Mouse (Mus musculus): ENCODE measurements around the gene Gm26965. TPM values are rescaled to one million over a fixed set of nuclear protein-coding genes. Genes with fewer than 3 reads are reported as not detected.

The Gm26965 gene
- not detected in 2 replicates for polyA plus RNA-seq (2014; fragmentation: Nextera tagmentation; extraction: Ambion mirVana)

GRCm38 (mm10) chr13:67525753-67526410, at the start of gene Gm26965, which contains the start of gene Zfp87:
Gm26965 (minus strand) TSS chr13:67526151.
Zfp87 (minus strand) TSS chr13:67526177.
- Histone ChIP-seq H3K27me3 (replicated peaks; ENCODE audit: control insufficient read depth, insufficient read depth, low read length) (no peaks in the 10 kb centered on the region), H3K9ac (ENCODE audit: low read depth, low read length) (peak within 1 kb of the TSS; percentile 87), H3K4me1 (ENCODE audit: control insufficient read depth, insufficient read depth, low read length) (peaks cover 13% of the 10 kb centered on the region), H3K4me2 (ENCODE audit: low read depth, low read length) (peak within 1 kb of the TSS; percentile 83), H3K36me3 (ENCODE audit: control insufficient read depth, insufficient read depth, low read length) (peaks cover 9% of the 10 kb centered on the region), H3K9me3 (ENCODE audit: control insufficient read depth, low read length) (no peaks in the 10 kb centered on the region), H3K27ac (replicated peaks; ENCODE audit: low read depth, low read length) (peak within 1 kb of the TSS; percentile 68; the same call in 1 of the 2 replicates), H3K4me3 (ENCODE audit: low read depth, low read length) (peak within 1 kb of the TSS; percentile 90)
- ATAC-seq (ENCODE audit: low read depth), result peak; percentile 99
- peak; percentile 98 for DNase-seq (ENCODE audit: low spot score)
- WGBS, result 0% methylated on average over 27 of the region's 27 CpGs

DNA sequence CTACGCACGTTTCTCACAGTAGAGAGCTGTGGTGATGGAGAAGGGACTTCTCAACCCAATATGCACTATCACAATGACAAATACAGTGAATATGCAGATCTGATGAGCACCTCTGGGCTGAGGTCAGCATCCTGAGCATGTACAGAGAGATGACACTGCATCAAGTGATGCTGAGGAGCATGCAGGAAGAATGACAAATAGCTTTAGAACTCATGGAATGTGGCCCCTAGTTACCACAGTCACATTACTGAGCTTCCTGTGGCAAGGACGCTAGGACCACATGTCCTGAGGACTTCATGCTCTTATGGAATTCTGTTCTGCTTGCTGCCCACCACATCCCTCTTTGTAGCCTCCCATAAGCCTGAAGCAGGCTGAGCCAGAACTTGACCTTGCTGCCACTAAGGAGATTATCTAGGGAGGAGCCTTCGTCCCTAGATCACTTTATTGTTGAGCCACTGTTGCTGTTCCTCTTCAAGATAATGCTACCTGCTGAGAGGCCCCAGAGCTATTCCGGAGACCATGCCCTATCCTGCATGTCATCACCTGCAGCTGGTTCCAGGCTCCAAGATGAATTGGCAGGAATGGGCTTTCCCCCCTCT, 46.7 kb upstream of the Gm26965 start:
- no peak for ATAC-seq (ENCODE audit: low read depth)
- H3K9ac ChIP-seq (ENCODE audit: low read depth, low read length), result no peak overlapping the region
- H3K9me3 ChIP-seq (ENCODE audit: control insufficient read depth, low read length), result no peaks in the 10 kb centered on the region
- 65% methylated on average over 5 of the region's 5 CpGs for WGBS
- no peak overlapping the region for H3K4me2 ChIP-seq (ENCODE audit: low read depth, low read length)
- no peak overlapping the region for H3K27ac ChIP-seq (replicated peaks; ENCODE audit: low read depth, low read length)
- DNase-seq (ENCODE audit: low spot score), result no peak
- H3K4me3 ChIP-seq (ENCODE audit: low read depth, low read length), result no peak overlapping the region
- H3K36me3 ChIP-seq (ENCODE audit: control insufficient read depth, insufficient read depth, low read length), result no peaks in the 10 kb centered on the region
- H3K27me3 ChIP-seq (replicated peaks; ENCODE audit: control insufficient read depth, insufficient read depth, low read length), result no peaks in the 10 kb centered on the region
- H3K4me1 ChIP-seq (ENCODE audit: control insufficient read depth, insufficient read depth, low read length), result no peaks in the 10 kb centered on the region

DNA sequence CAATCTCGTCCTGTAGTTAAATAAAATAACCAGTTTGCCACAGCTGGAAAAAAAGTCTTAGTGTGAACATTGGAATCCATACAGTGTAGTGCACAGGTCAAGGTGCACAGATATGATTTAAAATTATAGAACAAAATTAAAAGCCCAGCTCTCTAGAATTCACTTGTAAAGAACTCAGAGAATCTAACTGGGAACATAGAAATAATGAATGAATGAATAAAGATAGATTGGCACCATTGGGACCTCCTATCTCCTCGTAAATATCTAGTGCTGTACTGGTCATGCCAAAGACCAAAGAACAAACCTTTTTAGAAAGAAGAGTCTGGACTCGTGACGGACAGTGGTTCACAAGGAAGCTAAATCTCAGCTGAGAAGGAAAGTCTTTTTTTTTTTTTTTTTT, 27.8 kb upstream of the Gm26965 start, which contains the start of gene Zfp748:
Gene Zfp748, minus strand, starts transcription at position 101 of the 400 bp plus-strand sequence.
- Histone ChIP-seq H3K4me2 (ENCODE audit: low read depth, low read length) (peak within 1 kb of the TSS; percentile 81), H3K4me1 (ENCODE audit: control insufficient read depth, insufficient read depth, low read length) (peaks cover 11% of the 10 kb centered on the region; the same call in 1 of the 2 replicates), H3K4me3 (ENCODE audit: low read depth, low read length) (peak within 1 kb of the TSS; percentile 82), H3K9ac (ENCODE audit: low read depth, low read length) (peak within 1 kb of the TSS; percentile 84), H3K9me3 (ENCODE audit: control insufficient read depth, low read length) (no peaks in the 10 kb centered on the region), H3K27me3 (replicated peaks; ENCODE audit: control insufficient read depth, insufficient read depth, low read length) (no peaks in the 10 kb centered on the region), H3K36me3 (ENCODE audit: control insufficient read depth, insufficient read depth, low read length) (no peaks in the 10 kb centered on the region), H3K27ac (replicated peaks; ENCODE audit: low read depth, low read length) (peak within 1 kb of the TSS; percentile 91)
- ATAC-seq (ENCODE audit: low read depth) (no peak), DNase-seq (ENCODE audit: low spot score) (no peak)
- 74% methylated on average over 4 of the region's 4 CpGs for WGBS

DNA sequence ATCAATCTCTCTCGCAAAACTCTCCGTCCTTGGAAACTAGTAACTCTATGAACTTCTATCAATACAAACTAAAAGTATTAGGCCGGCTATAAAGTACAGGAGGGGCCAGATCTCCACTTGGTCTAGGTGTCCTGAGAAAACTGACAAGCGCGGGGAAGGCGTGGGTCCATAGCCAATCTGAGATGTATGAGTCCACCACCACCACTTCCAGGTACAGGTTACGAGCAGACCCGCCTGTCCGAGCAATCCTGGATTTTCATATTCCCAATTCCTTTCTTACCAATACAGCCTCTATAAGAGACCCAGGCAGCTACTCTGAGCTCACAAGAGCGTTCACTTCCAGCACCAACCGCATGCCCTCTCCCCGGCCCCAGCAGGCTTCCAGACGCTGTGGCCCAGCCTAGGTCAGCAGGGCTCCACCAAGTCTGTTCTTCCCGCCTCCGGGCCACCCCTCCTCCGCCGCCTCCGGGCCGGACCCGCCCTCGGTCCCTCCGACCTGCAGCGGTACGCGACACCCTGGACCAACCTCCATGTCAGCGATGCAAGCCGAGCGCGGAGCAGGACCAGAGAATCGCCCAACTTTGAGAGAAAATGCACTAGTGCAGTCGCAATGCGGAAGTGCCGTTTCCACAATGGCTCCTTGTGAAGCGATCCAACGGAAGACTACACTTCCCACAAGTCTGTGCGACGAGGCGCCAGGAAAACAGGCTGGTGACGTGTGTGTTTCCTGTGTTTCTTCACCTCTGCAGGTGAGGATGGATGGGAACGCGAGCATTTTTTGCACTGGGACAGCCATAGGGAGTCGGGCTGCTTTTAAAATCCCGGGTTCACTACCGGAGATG, 26.8 kb upstream of the Gm26965 start:
- H3K4me1 ChIP-seq (ENCODE audit: control insufficient read depth, insufficient read depth, low read length), result peaks cover 11% of the 10 kb centered on the region; the same call in 1 of the 2 replicates
- no peaks in the 10 kb centered on the region for H3K36me3 ChIP-seq (ENCODE audit: control insufficient read depth, insufficient read depth, low read length)
- ATAC-seq (ENCODE audit: low read depth), result peak; percentile 99
- H3K4me3 ChIP-seq (ENCODE audit: low read depth, low read length), result peak overlapping the region; percentile 82
- peak overlapping the region; percentile 84 for H3K9ac ChIP-seq (ENCODE audit: low read depth, low read length)
- H3K27ac ChIP-seq (replicated peaks; ENCODE audit: low read depth, low read length), result peak overlapping the region; percentile 91
- H3K4me2 ChIP-seq (ENCODE audit: low read depth, low read length), result peak overlapping the region; percentile 81
- peak; percentile 97 for DNase-seq (ENCODE audit: low spot score)
- no peaks in the 10 kb centered on the region for H3K9me3 ChIP-seq (ENCODE audit: control insufficient read depth, low read length)
- H3K27me3 ChIP-seq (replicated peaks; ENCODE audit: control insufficient read depth, insufficient read depth, low read length), result no peaks in the 10 kb centered on the region
- under 1% methylated on average over 44 of the region's 44 CpGs for WGBS

DNA sequence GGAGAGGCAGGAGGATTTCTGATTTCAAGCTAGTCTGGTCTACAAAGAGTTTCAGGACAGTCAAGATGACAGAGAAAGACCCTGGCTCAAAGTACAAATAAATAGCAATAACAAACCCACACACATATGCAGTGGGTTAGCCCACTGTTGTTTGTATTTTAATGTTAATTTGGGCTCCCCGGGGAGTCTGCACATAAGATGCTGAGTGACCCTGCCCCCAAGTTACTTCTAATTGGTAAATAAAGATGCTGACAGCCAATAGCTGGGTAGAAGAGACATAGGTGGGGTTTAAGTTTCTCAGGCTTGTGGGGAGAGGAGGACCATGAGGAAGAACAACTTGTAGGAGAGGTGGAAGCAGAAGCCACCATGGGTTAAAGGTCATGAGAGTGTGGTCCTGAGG, 20.0 kb upstream of the Gm26965 start:
- Histone ChIP-seq H3K9me3 (ENCODE audit: control insufficient read depth, low read length) (peaks cover 8% of the 10 kb centered on the region; the same call in 1 of the 2 replicates), H3K36me3 (ENCODE audit: control insufficient read depth, insufficient read depth, low read length) (peaks cover 45% of the 10 kb centered on the region), H3K4me2 (ENCODE audit: low read depth, low read length) (no peak overlapping the region), H3K4me3 (ENCODE audit: low read depth, low read length) (no peak overlapping the region), H3K9ac (ENCODE audit: low read depth, low read length) (no peak overlapping the region), H3K27ac (replicated peaks; ENCODE audit: low read depth, low read length) (no peak overlapping the region), H3K4me1 (ENCODE audit: control insufficient read depth, insufficient read depth, low read length) (no peaks in the 10 kb centered on the region), H3K27me3 (replicated peaks; ENCODE audit: control insufficient read depth, insufficient read depth, low read length) (no peaks in the 10 kb centered on the region)
- ATAC-seq (ENCODE audit: low read depth) (no peak), DNase-seq (ENCODE audit: low spot score) (no peak)
- 93% methylated on average over 1 of the region's 1 CpGs for WGBS

- ATAC-seq (ENCODE audit: low read depth), result no peak
- 85% methylated on average over 3 of the region's 3 CpGs for WGBS
- Histone ChIP-seq H3K4me2 (ENCODE audit: low read depth, low read length) (no peak overlapping the region), H3K9ac (ENCODE audit: low read depth, low read length) (no peak overlapping the region), H3K4me1 (ENCODE audit: control insufficient read depth, insufficient read depth, low read length) (peaks cover 13% of the 10 kb centered on the region), H3K36me3 (ENCODE audit: control insufficient read depth, insufficient read depth, low read length) (no peaks in the 10 kb centered on the region), H3K27ac (replicated peaks; ENCODE audit: low read depth, low read length) (no peak overlapping the region), H3K27me3 (replicated peaks; ENCODE audit: control insufficient read depth, insufficient read depth, low read length) (no peaks in the 10 kb centered on the region), H3K4me3 (ENCODE audit: low read depth, low read length) (no peak overlapping the region), H3K9me3 (ENCODE audit: control insufficient read depth, low read length) (no peaks in the 10 kb centered on the region)
- no peak for DNase-seq (ENCODE audit: low spot score)
Measured at GRCm38 (mm10) chr13:67527049-67527730, 1.2 kb upstream of the Gm26965 start.

- Histone ChIP-seq H3K9ac (ENCODE audit: low read depth, low read length) (no peak overlapping the region), H3K4me3 (ENCODE audit: low read depth, low read length) (no peak overlapping the region), H3K27me3 (replicated peaks; ENCODE audit: control insufficient read depth, insufficient read depth, low read length) (no peaks in the 10 kb centered on the region), H3K27ac (replicated peaks; ENCODE audit: low read depth, low read length) (no peak overlapping the region), H3K36me3 (ENCODE audit: control insufficient read depth, insufficient read depth, low read length) (0 out of 2 replicates have a peak, but pooled peaks cover 6% of the 10 kb centered on the region), H3K4me1 (ENCODE audit: control insufficient read depth, insufficient read depth, low read length) (no peaks in the 10 kb centered on the region), H3K4me2 (ENCODE audit: low read depth, low read length) (no peak overlapping the region), H3K9me3 (ENCODE audit: control insufficient read depth, low read length) (0 out of 2 replicates have a peak, but pooled peaks cover 1% of the 10 kb centered on the region)
- no peak for DNase-seq (ENCODE audit: low spot score)
- ATAC-seq (ENCODE audit: low read depth), result no peak
- WGBS, result 83% methylated on average over 1 of the region's 1 CpGs
Measured at GRCm38 (mm10) chr13:67500908-67501307, 25.0 kb downstream of the Gm26965 start.

Measured in embryonic facial prominence, embryonic 14.5 days (tissue).